Mouse (Mus musculus): ENCODE measurements around the gene Ccl2.

Ccl2 gene

DNA sequence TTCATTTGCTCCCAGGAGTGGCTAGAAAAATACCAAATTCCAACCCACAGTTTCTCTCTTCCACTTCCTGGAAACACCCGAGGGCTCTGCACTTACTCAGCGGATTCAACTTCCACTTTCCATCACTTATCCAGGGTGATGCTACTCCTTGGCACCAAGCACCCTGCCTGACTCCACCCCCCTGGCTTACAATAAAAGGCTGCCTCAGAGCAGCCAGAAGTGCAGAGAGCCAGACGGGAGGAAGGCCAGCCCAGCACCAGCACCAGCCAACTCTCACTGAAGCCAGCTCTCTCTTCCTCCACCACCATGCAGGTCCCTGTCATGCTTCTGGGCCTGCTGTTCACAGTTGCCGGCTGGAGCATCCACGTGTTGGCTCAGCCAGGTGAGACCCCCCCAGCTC, at the start of gene Ccl2:
Ccl2 (plus strand) TSS at position 216 of the 400 bp plus-strand sequence.
- DNase-seq (ENCODE audit: low spot score) = peak; percentile 51

DNA sequence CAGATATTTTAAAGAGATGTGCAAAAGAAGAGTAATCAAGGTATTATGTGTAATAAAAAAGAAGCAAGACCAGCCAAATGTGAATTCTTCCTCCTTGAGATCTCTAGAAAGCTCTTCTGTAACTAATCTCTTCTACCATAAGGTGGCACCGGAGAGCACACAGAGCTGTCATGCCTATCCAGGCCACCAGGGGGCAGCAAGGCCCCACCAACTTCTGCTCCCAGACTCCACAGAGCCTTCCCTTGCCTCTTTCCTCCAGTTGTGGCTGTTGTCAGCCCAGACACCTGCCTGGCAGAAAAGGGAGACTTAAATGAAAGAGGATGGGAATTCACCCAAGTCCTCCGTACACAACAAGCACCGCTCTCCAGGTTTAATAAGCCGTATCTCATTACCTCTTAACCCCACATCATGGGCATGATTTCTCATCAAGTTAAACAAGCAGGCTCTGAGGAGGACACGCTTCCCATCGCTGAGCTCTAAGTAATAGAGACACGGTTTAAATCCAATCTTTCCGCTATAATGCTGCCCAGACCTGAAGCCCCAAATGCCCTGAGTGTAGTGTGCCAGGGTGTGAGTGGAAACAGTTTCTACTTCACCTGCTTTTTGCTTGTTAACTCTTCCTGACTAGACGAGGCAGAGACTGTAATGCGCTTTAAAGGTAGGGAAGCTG, 39.1 kb upstream of the Ccl2 start:
- DNase-seq (ENCODE audit: low spot score) = peak; percentile 23

DNA sequence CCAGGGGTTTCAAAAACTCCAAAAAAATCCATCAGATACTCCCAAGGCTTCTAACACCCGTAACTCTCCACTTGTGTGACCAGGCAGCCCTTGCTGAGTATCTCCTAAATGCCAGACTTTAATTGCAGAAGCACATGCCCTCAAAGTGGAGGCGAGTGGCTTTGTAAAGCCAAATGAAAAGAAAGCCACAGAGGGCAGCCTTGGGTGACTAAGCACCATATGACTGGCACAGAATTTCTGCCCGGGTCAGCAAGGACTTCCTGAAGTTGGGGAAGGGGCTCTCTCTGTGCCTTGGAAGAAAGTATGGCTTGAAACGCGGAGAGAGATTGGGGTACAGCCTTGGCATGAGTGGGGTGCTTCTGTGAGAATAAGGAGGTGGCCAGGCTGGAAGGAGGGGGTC, 38.3 kb upstream of the Ccl2 start:
- no peak for DNase-seq (ENCODE audit: low spot score)

DNA sequence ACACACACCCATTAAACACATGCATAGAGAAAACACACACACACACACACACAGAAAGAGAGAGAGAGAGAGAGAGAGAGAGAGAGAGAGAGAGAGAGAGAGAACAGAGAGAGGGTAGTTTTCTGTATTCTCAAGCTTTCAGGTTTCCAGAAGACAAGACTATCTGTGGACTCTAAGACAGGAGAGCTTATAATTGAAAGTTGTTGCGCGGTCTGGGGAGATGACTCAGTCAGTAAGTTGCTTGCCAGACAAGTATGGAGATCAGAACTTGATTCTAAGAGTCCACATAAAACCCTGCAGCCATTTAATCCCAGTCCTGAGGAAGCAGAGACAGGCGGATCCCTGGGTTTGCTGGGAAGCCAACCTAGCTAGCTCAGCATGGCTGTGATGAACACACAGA, 36.7 kb upstream of the Ccl2 start:
- no peak for DNase-seq (ENCODE audit: low spot score)

DNA sequence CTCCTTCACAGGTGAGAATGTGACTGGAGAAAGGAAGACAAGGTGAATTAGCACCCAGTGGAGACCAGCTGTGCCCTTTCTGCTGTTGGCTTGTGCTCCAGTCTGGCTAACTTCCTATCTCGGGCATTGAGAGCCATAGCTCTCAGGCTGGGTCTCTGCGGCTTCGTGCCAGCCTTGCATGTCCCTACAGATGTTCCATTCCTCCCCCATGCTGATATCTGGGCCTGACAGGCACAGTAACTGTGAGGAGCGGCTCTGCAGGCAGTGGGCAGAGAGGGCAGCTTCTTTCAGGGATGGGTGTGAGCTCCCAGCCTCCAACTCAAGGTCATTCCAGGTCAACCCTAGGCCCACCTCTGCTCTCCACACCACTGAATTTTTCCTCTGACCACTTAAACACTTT, 35.9 kb upstream of the Ccl2 start:
- DNase-seq (ENCODE audit: low spot score) = no peak

DNA sequence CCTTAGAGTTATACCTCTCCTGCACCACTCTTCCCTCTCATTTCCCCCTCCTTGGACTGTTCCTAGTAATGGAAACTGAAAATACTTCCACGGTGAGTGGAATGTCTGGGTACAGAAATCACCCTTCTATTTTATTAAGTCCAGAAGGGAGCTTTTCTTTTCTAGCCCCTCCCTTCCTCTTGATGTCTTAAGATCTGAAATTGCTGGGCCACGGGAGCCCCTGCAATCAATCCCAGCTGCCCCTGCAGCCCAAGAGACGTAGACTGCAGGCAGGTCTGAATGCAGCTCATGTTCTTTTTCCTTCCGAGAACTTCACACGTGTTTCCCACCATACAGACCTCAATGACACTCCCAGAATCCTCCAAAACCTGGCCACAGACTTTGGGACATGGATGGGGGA, 34.8 kb upstream of the Ccl2 start:
- no peak for DNase-seq (ENCODE audit: low spot score)

DNA sequence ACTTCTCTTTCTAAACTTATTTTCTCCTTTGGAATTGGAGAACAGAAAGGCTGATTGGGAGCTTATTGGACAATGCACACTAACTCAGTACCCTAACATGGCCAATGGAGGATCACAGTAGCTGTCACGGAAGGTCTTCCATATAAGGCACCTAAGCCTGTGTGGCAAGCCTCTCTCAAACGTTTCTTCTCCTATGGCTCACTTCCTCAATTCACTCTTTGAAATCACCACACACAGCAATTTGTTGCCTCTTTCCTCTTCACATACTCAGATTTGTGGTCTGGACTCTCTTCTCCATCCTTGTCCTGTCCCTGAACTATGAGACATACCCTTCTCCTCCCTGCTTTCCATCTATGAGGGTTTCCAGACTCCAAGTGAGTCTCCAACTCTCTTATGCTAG, 30.6 kb upstream of the Ccl2 start:
- DNase-seq (ENCODE audit: low spot score) = no peak

DNA sequence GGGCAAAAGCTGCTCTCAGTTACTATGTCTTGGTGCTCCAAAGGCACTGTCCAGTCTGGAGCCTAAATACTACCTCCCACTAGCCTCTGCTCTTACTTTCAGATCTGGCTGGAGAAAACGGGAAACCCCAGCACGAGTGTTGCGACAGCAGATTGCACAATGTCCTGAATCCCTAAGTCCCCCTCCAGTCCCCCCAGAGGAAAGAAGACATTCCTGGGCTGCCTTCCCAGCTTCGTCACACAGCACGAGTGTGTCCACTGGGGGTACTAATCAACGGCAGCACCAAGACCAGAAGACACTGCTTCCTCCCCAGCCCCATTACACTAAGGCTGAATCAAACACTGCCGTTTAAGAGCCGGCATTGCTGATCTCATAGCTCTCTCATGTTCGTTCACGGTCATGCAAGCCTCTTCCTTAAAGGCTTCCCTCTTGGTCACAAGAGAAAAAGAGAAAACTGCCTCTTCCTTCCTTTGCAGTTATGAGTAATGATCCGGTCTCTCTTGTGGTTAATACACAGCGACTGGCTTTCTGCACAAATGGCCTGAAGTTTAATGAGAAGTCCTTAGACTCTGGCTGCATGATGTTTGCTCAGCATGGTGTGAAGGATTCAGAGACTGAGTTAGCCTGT, 28.5 kb upstream of the Ccl2 start:
- peak; percentile 10 for DNase-seq (ENCODE audit: low spot score)

DNA sequence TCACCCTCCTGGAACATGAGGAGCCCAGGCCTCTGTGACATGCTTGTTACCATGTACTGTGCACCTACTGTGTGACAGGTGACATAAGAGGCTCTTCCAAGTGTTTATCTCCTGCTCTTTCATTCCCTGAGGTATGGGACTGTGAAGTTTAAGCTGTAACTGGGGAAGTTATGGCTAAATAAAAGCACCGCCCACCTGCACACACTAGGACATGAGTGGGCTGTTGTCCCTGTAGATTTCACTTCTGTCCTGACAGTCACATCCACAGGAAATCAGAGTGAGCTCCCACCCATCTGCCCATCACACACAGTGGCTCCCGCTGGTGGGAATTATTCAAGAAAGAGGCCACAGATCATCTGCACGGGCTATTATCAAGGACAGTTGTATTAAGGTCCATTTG, 25.3 kb upstream of the Ccl2 start:
- DNase-seq (ENCODE audit: low spot score) = no peak

DNA sequence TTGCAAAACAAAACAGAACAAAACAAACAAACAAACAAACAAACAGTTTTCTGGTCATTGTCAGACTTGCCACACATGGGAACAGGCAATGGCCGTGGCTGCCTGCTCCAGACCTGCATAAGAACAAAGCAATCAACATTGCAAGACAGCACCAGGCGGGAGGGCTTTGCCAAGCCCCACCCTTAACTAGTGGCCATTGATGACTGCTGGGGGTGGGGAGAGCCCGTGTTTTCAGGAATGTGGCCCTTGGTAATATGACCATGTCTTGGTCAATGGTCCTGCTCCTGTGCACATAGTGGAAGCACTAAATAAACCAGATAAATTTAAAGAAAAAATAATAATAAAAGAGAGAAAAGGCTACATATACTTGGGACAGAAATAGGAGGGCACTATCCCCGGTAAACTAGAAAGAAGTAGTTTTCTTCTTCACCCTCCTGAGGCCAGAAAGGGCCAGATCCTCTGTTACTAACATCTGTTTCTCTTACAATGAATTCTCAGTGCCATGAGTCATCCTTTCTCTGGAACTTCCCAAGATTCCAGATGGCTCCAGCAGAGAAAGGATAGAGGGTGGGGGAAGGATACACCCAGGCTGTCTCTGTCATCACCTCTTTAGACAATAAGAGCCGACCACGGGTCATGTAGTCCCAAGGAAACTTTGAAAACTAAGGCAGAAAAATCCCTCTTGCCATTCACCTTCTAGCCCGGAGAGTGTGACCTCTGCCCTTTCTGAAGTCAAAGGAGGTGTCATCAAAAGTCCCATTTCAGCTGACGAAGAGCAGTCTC, 23.8 kb upstream of the Ccl2 start:
- DNase-seq (ENCODE audit: low spot score) = no peak

DNA sequence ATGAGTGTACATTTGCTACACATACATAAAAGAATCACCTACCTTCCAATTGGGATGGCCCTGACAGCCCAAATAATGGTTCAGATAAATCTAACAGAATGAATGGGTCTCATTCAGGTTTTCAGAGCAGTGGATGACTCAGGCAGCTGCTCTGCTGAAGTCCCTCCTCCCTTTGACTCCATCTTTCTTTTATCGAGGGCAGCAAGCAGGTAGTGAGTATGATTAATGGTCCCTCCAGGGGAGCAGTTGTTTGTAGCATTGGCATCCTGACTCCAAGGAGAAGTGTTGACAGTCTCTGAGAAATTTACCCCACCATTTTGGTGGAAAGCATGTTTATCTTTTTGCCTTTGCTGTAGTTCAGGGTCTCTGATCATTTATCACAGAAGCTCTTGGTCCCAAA, 21.6 kb upstream of the Ccl2 start:
- no peak for DNase-seq (ENCODE audit: low spot score)

DNA sequence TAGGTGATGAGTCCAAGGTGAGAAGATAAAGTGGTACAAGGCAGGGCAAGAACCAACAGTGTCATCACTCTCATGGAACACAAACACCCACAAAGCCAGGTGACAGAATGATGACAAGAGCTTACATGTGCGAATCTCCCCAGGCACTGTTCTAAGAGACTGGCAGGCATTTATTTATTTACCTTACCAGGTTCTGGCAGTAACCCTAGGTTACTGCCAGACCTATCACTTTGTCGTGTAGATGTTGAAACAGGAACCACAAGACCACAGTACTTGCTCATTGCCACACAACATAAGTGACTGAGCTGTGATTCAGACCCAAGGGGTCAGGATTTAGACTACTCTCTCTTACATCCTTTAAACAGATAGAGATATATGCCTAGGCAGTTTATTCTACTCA, 20.3 kb upstream of the Ccl2 start:
- no peak for DNase-seq (ENCODE audit: low spot score)

DNA sequence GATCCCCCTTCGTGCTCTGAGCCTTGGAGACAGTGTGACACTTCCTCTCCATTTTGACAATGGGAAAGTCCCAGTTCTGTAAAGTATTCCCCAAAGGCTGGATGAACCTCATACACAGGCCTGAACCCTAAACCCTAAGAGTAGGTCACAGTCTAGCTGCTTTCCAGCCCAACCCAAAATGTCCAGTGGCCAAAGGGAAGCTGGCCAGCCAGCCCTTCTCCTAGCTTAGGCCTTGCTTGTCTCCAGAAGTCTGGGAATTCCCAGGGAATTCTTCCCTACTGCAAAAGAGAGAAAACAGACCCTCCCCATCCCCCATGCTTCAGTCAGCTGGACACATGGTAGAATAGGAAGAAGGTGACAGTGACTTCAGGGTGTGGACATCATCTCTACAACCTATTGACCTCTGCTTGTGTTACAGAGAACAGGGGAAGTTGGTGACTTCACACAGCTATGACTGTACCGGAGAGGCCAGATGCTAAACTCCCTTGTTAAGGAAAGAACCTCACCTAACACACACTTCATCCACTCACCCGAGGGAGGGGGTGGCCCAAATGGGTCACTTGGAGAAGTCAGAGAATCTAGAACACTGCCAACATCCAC, 19.1 kb upstream of the Ccl2 start:
- no peak for DNase-seq (ENCODE audit: low spot score)

DNA sequence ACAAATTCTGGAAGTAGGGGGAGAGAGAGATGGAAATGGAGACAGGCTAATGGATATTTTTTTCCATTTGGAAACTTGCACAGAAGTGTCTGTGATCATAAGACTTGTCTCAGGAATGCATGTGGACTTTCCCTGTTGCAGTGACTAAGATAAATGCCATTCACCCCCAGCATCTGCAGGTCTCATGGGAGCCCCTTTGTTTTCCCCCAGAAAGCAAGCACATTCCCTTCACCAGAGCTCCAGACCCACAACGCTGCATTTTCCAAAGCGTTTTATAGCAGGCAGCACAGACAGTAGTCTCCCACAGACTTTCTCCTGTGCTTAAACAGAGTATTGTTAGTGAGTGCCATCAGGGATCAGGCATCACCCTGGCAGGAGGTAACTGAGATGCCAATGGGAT, 16.0 kb upstream of the Ccl2 start:
- DNase-seq (ENCODE audit: low spot score) = no peak

DNA sequence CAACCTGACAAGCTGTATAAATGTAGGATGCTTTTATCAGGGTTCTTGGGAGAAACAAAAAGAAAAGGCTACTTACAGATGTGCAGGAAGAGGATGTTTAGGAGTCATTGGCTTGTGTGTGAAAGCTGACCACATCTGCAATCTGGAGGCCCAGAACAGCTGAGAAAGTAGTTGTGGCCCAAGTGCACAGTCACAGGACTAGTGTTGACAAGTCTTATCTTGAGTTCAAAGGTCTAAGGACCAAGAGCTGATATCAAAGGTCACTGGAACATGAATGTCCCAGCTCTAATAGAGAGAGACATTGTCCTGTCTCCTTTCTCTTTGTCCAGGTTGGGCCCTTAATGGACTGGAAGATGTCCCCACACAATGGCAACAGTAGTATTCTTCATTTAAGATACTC, 15.6 kb upstream of the Ccl2 start:
- no peak for DNase-seq (ENCODE audit: low spot score)

DNA sequence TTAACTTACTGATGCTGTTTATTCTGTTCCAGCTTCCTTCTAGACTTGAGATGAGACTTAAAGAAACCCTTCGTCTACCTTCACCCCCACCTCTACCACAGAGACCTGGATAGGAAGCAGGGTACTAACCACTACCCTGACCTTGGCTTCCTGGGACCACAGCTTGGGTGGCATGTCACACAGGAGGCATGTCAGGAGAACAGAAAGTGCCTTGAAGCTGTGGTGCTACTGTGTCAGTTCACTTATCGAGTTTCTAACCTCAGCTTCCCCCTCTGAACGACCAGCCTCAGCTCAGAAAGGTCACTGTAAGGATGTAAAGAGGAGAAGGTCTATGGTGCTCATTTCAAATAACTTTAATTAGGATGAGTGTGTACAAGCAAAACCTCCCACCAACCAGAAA, 14.0 kb upstream of the Ccl2 start:
- no peak for DNase-seq (ENCODE audit: low spot score)

DNA sequence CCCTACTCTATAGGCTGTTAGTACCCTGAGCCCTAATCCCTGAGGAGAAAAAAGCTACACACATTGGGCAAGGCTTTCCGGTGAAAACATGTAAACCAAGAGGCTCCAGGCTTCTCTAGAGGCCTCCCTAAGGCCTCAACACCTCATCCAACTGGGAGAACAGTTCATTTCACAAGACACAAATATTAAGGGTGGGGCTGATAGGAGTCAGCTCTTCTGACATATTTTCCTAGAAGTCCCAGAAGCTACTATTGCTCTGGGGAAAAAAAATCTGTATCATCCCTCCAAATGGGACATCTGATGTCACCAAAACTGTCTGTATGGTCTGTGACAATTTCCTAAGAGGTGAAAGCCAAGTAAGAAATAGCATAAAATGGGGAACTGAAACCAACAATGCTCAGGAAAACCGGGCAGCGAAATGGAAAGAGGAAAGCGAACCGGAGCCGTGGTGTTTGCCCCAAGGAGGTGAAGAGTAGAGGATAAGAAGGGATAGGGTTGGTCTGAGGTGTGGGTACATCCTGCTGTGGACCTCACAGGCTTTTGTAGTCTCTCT, 12.8 kb upstream of the Ccl2 start:
- DNase-seq (ENCODE audit: low spot score) = no peak

DNA sequence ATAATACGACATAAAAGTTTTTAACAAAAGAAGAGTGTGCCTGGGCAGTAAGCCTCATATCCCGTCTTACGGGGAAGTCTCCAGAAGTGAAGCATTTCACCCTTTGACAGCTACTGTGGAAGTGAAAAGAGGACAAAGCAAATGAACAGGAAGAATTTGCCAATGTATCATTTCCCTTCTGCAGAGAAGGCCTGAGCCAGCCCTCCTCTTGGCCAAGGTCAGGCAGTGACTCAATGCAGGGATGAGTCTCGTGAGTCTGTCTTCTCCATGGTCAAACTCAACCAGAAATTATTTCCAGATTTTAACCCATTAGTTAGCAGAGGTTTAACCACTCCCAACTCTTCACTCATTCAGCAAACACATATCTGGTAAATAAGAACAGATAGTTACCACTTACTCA, 11.6 kb upstream of the Ccl2 start:
- DNase-seq (ENCODE audit: low spot score) = no peak

DNA sequence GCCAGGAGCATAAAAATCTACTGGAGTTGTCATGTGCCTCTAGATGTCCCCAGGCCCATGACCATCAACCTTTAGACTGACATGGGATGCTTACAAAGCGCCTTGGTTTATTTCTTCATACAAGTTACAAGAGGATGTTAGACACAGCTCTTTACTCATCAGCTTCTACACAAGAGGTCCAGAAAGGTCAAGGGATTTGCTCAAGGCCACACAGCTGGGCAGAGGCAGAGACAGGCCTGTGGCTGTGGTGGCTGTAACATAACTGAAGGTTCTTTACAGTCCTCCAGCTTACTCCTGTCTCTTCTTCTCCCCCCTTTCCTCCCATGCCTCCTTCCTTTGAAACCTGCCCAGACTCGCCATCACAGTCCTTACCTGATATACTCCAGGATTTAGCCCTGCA, 5.2 kb upstream of the Ccl2 start:
- no peak for DNase-seq (ENCODE audit: low spot score)

DNA sequence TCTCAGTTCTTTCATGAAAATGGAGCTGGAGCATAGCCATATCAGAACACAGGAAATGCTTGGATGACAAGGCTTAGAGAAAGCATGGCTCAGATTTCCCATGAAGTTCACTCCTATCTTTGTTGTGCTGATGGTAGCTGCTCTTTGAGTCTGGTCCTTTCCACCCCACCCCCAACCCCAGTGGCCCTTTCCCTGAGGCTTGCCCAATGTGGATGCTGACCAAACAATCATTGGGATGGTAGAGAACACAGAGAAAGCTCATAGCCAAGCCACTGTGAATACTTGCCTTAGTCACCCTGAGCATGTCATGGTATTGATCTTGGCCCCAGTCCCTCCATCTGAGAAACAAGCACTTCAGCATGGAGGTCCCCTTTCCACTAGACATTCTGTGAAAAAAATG, 3.2 kb upstream of the Ccl2 start:
- DNase-seq (ENCODE audit: low spot score) = no peak

DNA sequence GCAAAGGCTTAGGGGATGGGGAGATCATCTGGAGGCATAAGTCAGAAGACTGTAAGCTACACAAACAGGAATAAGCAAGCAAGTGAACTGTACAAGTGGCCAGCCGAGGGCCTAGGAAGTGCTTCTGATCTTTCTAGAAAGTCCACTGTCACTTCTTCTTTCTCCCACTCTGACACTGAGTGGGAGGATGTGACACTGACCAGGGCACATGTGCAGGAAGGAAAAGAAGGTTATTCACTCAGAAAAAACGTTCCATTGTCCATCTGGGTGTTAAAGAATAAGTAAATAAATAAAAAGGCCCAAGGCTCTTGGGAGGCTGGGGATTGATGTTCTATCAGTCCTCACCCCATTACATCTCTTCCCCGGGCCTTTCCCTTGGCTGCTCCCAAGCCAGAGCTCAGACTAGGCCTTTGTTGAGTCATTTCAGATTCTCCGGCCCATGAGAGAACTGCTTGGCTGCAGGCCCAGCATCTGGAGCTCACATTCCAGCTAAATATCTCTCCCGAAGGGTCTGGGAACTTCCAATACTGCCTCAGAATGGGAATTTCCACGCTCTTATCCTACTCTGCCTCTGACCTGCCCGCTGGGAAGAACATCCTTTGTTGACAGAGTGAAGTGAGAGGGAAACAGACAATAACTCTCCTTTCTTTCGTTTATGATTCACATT, 2.6 kb upstream of the Ccl2 start:
- DNase-seq (ENCODE audit: low spot score) = peak; percentile 52

DNA sequence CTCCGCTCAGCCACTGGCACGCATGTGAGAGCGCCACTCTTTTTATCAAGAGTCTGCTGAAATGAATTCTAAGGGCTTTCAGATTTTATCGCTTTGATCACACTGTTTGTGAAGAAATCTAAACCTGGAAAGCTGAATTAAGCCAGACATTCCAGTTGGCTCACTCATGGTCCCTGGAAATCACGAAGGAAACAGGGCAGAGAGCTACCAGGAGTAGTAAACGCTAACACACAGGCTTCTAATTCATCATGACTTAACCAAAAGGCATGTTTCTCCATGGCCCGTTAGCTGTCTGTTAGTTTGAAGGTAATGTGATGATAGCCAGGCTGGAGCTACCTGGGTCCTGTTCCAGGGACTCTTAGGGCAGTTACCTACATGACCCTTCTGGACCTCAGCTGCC, 925 bp upstream of the Ccl2 start:
- no peak for DNase-seq (ENCODE audit: low spot score)
